Mouse (Mus musculus): ENCODE results near the gene Pcna.

Pcna gene

GRCm38 (mm10) chr2:132208246-132208881 lies 44.8 kb downstream of the Pcna start:
- no peak for TF ChIP-seq GATA4 (IDR thresholded peaks at IDR 0.05; ENCODE audit: insufficient replicate concordance, low read length)

- TF ChIP-seq GATA4 (IDR thresholded peaks at IDR 0.05; ENCODE audit: insufficient replicate concordance, low read length), result no peak
These were observed 46.7 kb downstream of the Pcna start for GRCm38 (mm10) chr2:132206316-132206881.

- no peak for TF ChIP-seq GATA4 (IDR thresholded peaks at IDR 0.05; ENCODE audit: insufficient replicate concordance, low read length)
These were observed 47.6 kb downstream of the Pcna start for GRCm38 (mm10) chr2:132205549-132205948.

- TF ChIP-seq GATA4 (IDR thresholded peaks at IDR 0.05; ENCODE audit: insufficient replicate concordance, low read length), result no peak
These were observed 49.3 kb downstream of the Pcna start for GRCm38 (mm10) chr2:132203773-132204172.

GRCm38 (mm10) chr2:132203186-132203585 lies 49.9 kb downstream of the Pcna start:
- TF ChIP-seq GATA4 (IDR thresholded peaks at IDR 0.05; ENCODE audit: insufficient replicate concordance, low read length), result no peak
